Mouse (Mus musculus) T-helper 17 cell (primary cell): Measurements from ENCODE around the gene Vwa3a.

Experiments
- in situ Hi-C, 2 experiments: fragments of 300-600 bp; cut with MboI, MseI; formaldehyde crosslinking; loops; 1 replicate in 1 of 2; 2 replicates in 1 of 2; pipeline ENCODE4 v1.15.1; 2025; ENCODE audit warnings: high pct_unique_total_duplicates in 2 of 2

The Vwa3a gene

DNA sequence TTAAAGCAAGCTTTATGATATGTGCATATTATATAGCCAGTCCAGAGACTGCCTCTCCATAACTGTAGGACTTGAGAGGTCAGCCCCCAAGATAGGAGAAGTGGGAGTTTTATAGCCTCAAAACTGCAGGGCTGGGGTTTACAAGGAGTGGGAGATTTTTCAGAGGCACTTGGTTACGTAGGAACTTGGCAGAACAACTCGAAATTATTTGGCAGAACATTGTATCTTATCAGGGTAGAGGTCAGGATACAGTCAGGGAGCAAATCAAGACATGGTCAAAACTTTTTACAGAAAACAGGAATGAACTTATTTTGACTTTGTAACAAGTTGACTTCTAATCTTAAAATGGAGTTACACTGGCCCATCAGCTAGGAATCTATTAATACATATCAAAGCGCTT lies 6.9 kb downstream of the Vwa3a start:
- in situ Hi-C loops, result no loop called here

DNA sequence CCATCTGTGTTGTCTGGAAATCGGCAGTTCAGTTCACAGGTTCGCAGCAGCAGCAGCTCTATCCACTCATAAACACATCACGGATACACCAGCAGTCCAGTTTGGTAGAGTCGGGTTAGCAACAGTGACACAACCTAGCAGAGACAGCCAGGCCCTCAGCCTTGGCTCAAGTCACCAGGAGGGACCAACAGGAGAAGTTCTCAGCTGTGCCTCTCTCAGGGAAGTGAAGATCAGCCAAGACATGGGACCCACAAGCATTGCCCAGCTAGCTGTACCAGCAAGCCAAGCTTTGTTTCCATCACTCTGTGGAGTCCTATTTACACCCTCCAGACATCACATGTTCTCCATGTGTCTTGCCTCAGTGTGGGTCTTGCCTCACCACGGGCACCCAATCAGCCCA lies 7.7 kb downstream of the Vwa3a start:
- in situ Hi-C loops, result no loop called here

DNA sequence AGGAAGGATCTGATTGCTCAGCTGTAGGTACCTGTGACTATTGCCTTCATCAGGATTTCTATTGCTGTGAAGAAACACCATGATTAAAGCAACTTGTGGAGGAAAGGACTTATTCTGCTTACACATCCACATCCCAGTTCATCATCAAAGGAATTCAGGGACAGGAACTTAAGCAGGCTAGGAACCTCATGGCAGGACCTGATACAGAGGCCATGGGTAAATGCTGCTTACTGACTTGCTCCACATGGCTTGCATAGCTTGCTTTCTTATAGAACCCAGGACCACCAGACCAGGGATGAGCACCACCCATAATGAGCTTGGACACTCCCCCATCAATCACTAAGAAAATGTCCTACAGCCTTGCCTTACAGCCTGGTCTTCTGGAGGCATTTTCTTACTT lies 9.4 kb downstream of the Vwa3a start:
- in situ Hi-C loops, result no loop called here

DNA sequence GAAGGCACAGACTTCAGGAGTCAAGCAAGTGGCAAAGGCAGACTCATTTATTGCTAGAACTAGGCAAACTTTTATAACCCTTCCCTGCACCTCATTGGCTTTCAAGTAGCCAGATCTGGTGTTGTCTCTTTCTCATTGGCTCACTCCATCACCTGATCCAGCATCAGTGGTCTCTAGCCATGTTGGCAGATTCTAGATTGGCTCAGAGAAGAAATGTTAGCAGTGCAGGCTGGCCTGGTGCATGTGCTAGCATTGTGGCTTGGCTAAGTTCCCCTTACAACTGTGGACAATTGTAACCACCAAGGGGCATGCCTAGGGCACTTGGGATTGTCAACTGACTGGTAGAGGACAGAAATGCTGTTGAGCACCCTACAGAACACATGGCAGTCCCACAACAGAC lies 12.2 kb downstream of the Vwa3a start:
- in situ Hi-C loops, result loop anchor here in 1 of 2 experiments (5.0 to 25.0 kb wide), 2 partner anchors 79 to 639 kb away; partner anchors contain the start of genes Pdzd9 and Tmem159

DNA sequence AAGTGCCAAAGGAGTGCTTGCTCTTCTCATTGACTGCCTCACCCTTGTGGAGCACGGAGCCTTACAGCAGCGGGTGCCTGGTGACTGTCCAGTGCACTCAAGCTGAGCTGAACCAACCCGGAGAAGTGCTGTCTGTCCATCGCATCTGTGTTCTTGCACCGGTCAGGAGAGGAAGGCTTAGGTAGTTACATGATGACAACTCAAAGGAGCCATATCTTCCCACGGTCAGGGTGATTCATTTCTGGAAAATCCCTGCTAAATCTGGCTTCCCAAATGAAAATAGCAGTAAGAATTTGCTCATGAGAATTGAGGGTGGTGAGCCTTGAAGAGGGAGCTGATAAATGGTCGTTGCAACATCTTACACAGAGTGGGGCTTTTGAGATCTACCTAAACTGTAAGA lies 12.8 kb downstream of the Vwa3a start:
- in situ Hi-C loops, result loop anchor here in 1 of 2 experiments (5.0 to 25.0 kb wide), 2 partner anchors 80 to 640 kb away; partner anchors contain the start of genes Pdzd9 and Tmem159

DNA sequence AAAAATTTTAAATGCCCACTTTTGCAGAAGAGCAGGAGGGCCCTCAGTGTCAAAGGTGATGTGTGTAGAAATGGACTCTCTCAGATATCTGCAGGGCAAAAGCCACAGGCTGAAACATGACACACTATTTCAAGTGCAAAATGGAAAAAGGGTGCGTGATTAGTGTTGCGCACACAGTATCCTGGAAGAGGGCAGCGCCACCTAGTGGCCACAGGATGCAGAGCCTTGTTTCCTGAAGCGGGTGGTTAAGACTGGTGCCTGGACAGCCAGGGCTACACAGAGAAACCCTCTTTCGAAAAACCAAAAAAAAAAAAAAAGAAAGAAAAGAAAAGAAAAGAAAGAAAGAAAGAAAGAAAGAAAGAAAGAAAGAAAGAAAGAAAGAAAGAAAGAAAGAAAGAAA lies 15.6 kb downstream of the Vwa3a start:
- in situ Hi-C loops, result loop anchor here in 1 of 2 experiments (5.0 to 25.0 kb wide), 2 partner anchors 82 to 642 kb away; partner anchors contain the start of genes Pdzd9 and Tmem159

DNA sequence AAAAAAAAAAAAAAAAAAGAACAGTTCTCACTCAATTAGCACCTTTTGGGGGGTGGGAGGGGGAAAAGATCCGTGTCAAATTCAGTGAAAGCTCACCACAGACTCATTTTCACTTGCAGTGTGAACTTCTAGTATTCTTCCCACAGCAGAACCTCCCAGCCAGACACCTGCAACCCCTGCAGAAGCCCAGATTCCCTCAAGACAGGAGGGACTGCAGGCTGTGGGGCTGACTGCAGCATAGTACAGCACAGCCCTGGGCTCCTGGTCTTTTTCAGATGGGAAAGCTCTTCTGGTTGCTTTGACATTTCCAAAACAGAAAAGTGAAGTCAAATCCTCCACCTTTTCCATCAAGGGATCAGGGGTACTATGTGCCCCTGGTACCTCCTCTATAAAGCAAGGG lies 28.3 kb downstream of the Vwa3a start:
- in situ Hi-C loops, result loop anchor here in 1 of 2 experiments (10.0 to 25.0 kb wide), 2 partner anchors 655 to 727 kb away; partner anchors contain the start of gene Tmem159

DNA sequence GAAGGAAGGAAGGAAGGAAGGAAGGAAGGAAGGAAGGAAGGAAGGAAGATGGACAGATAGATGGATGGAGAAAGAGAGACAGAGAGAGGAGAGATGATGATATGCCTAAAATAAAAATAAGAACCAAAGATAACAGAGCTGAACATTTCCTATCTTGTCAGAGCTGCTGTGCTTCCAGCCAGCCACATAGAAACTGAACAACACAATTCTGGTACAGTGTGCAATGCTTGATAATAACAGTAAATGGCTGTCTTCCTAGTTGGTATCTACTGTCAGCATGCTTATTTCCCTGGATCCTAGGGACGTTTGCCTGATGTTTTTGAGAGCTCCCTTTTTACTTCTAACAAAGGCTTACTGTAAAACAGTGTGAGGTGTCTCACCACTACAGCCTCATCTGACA lies 32.3 kb downstream of the Vwa3a start:
- in situ Hi-C loops, result loop anchor here in 1 of 2 experiments (25.0 kb wide), 1 partner anchor 659 kb away; the partner anchor contains the start of gene Tmem159

DNA sequence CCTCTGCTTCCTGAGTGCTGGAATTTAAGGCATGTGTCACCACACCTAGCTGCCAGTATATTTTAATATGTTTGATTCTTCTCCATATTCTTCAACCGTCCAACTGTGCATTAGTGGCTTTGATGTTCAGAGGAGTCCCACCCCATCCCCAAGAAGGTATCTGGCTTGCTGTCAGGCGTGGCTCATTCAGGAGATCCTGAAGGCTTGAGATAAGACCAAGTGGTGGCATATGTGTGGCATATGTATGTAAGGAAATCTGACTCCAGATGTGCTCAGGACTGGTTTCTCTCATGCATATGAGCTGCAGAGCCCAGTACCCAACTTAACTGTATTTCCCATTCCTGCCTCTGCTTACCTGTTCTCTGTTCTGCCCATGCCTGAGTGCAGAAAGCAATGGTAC lies 38.9 kb downstream of the Vwa3a start:
- in situ Hi-C loops, result no loop called here

DNA sequence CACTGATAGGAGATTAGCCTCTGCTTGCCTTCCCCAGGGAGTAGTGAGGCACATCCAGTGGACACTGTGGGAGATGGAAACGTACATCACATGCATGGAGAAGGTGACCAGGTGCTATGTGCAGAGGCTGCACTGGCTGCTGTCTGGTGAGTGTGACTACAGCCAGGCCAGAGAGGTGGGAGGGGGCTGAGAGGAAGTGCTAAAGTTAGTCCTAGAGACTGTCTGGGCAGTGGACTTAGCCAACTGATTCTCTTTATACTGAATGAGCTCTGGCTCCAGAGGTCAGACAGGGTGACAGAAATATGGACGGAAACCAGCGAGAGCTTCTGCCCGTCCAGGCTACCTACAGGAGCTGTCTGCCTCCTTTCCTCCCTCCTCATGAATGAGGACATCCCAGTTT lies 56.4 kb downstream of the Vwa3a start:
- in situ Hi-C loops, result no loop called here

DNA sequence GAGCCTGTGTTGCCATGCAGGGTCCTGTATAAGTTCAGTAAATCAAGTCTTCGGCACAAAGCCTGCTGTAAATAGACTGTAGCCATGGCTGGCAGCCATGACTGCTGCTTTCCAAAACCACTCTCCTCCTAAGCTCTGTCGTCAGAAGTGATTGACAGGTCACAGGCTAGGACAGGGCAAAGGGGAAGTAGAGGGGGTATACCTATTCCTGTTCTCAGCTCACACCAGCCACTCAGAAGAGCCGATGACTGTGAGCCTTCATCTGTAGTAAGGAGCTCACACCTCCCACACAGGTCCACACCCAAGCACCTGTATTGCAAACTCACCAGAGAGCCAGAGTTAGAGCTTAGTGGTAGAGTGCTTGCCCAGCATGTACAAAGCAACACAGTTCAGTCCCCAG lies 57.3 kb downstream of the Vwa3a start:
- in situ Hi-C loops, result no loop called here

DNA sequence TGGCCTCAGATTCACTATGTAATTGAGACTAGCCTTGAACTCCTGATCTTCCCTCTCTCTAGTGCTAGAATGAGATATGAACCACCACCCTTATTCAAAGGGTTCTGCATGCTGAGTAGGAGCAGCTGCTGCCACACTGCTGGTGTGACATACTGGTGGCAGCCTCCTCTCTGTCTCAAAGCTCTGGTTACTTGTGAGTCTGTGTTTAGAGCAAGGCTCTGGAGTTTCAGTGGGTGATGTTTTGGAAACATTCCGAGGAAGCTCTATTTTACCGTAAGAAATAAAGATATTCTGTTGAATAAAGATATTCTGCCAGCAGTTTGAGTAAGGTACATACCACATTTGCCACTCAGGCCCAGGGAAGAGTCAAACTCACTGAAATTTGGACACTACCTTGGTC lies 64.2 kb downstream of the Vwa3a start:
- in situ Hi-C loops, result no loop called here

DNA sequence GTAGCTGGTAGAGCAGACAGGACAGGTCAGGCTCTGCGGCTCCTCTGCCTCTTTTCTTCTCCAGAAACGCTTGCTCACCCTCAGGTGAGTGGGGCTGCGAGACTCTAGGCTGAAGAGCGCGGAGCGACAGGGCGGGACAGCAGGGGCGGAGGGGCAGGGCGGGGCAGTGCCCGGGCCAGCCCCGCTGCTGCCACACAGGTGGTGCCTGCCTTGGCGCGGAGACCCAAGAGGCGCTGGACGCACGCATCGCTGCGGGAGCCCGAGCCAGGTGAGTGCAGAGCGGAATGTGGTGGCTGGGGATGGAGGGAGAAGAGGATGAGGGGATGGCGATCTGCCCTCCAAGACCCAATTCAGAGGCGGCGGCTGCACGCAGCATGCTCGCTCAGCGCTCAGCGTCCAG lies 70.6 kb downstream of the Vwa3a start:
- in situ Hi-C loops, result no loop called here

DNA sequence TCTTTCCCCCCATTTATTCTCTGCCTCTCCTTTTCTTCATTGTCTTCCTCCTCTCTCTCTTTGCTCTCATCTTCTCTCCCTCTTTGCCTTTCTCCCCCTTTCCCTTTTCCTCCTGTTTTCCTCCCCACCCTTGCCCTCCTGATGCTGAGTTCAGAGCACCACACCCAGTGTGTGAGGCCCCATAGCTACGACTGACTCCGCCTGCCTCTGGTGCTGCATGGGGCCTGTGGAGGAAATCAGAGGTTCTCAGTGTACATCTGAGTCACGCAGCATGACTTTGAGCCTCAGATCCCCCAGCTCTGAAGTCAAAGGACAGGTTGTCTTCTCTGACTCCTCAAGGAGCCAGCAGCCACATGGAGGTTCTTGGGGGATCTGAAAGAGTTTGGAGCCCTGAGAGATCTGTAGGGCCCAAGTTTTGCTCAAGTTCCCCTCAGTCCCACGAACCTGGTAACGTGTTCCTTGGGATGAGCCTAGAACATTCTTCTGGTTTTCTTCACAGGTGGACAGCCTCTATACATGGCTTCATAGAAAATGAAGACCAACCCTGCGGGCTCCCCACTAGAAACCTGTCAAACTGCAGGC lies 72.8 kb downstream of the Vwa3a start, which contains the start of gene Gm5737:
Gene Gm5737 (plus strand): TSS at position 532 of the 582 bp plus-strand sequence.
- in situ Hi-C loops, result no loop called here

DNA sequence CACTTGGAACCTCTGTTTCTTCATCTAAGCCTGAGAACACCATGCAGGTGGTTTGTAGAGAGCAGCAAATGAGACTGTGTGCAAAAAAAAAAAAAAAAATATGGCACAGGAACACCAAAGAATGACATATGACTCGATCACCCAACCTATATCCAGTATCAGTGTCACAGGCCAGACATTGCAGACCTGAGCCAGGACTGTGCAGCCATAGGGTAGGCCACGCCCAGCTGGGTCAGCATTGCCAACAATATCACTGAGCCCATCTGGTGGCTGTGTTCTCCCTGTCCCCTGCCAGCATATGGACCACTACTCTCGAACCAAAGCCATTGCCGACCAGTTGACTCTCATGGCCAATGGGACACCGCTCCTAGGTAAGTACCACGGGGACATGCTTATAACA lies 78.4 kb downstream of the Vwa3a start:
- in situ Hi-C loops, result no loop called here

DNA sequence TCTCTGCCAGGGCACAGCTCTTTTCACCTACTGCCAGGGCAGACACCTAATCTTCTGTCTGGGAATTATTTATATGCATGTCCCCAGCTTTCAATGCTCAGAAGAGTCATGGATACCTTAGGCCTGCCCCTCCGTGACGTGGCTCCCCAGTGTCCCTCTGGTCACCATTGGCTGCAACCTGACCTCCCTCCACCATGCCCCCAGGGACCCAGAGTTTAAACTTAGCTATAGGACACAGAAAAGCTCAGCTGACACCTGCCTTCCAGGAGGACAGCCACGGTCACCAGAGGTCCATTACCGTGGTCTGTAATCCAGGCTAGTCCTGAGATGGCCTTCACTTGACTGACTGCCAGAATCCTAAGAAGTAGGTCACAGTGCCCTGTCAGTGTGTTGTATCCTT lies 80.3 kb downstream of the Vwa3a start:
- in situ Hi-C loops, result no loop called here

DNA sequence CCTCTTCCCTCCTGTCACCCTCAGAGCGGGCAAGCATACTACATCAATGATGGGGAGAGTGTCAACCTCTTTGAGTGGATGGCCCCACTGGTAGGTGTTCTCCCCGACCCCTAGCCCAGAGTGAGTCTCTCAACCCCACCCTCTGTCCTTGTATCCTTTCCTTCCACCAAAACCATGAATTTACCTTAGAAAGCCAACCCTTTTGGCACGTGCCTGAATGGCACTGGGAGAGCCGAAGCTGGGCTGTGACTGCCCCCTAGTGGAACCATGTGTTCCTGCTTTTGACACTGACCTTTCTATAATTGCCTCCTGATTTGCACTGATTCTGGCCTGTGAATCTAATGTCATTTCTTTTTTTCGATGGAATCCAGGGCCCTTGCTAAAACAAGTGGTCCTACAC lies 84.1 kb downstream of the Vwa3a start:
- in situ Hi-C loops, result loop anchor here (5.0 kb wide), 2 partner anchors 151 to 191 kb away; partner anchors contain the start of gene Pdzd9 (in 2 of the 2)

DNA sequence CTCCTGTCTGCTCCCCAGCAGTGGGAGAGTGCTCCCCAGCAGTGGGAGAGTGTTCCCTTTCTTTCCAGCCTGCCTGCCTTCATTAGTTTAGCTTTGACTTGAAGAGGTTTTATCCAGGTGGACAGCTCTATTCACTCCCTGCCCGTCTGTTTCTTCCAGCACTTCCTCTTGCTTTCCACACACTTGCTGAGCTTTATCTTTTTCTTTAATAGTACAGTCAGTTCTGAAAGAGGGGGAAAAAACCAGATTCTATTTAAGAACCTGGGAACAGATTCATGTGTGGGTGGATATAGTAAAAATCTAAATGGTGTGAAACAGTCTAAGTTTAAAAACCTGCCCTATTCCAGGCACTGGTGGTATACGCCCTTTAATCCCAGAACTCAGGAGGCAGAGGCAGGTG lies 86.0 kb downstream of the Vwa3a start:
- in situ Hi-C loops, result no loop called here

DNA sequence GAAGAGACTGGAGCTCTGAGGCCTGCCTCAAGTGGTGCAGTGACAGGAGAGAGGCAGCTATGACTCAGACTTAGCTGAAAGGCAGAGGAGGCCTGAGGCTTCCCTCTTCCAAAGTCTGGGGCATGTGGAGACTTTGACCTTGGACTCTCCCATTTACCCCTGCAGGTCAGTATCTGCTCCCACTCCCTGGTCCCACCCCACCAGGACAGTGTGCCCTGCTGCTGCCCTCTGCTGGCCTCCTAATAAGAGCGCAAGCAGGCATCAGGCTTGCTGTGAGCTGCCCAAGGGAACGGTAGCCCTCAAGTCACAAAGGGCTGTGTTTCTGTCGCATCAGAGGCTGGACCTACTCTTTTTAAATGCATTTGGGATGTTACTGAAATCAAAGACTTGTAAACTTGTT lies 87.3 kb downstream of the Vwa3a start:
- in situ Hi-C loops, result no loop called here

DNA sequence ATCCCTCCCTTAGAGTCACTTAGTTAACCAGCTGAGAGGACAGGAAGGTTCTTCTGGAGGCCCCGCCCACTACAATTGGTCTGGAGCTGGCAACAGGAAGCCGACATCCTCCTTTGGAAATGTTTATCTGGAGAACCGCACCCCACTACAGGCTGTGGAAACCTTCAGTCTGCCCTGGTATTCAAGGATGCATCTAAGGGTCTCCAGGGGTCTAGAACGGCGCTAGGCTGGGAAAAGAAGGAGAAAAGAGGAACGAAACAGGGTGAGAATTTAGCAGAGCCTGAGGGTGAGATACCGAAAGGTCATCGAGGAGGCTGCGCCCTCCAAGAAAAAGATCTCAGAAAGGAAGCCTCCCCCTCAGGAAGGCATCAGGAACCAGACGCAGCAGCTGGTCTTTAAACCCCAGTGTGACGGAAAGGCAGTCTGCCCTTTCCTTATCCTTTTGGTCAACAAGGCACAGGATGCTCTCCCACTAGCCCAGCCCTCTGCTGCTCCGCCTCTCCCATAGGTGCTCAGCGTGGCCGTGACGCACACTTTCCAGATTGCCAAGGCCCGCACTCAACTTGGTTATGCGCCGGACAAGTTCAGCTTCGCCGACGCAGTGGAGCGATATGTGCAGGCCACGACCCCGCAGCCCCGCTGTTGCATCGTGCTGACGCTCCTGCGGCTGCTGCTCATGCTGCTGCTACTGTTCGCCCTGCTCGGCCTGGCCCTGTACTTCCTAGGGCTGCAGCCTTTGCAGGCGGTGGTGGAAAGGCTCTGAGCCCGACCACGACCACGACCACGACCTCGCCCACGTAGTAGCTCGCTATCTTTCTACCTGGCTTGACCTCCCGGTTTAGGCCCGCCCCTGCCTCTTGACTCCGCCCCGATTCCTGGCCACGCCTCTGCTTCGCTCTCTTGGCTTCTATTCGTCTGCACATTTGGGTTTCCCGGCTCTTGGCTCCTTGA lies 91.6 kb downstream of the Vwa3a start:
- in situ Hi-C loops, result no loop called here

DNA sequence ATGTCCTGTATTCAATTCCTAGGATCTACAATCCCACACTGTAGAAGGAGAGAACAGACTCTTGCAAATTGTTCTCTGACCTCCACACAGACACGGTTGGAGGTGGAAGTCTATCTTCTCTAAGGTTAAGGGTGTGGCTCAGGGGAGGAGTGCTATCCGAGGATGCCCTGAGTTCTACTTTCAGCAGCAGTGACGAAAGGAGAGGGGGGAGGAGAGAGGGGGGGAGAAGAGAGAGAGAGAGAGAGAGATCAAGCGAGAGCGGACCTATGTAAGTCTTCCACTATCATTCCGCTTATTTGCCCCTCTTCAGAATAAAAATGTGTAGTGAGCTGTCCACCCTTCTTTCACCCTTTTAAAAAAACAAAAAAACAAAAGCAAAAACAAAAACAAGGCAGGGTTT lies 95.3 kb downstream of the Vwa3a start:
- in situ Hi-C loops, result no loop called here

DNA sequence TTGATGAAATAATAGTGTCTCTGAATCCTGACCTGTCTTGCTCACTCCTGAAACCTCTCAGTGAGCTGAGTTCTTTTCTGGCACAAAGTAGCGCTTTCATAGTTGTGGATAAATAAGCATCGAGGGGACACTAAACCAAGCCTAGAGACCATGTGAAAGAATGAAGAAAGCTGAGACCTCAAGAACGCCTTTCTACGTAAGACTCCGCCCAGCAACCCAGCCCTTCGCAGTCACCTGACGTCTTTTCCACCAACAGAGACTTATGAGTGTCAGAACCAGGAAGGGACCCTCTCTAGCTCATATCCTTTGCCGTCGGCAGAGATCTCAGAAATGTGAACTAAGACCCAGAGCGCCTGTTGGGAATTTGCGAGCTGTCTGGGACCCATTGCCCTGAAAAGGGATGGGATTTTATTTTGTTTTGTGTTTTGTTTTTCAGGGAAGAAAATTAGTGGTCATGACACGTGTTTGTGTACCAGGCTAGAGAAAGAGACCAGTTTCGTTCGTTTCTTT lies 95.8 kb downstream of the Vwa3a start:
- in situ Hi-C loops, result loop anchor here (5.0 kb wide), 1 partner anchor 82 kb away; the partner anchor contains the start of gene Polr3e (in 2 of the 2)
